Mouse (Mus musculus) gastrocnemius, postnatal 10 days (tissue): ENCODE measurements around the gene Gm21858. TPM values are rescaled to one million over a fixed set of nuclear protein-coding genes. Genes with fewer than 3 reads are reported as not detected.
"Not testable (repeated sequence)": the region's sequence is repeated elsewhere in the genome, so short reads cannot be mapped to it uniquely, and the experiment has no call there.

ENCODE experiments used
- DNase-seq: peaks from one replicate; pipeline ENCODE4 v3.0.0; 2021; ENCODE audit warnings: mixed read lengths
- long read RNA-seq, 2 experiments: library from polyadenylated mRNA; stranded (forward); transcript quantifications; one replicate each; pipeline ENCODE4 v2.0.0; 2021
- total RNA-seq, 2 experiments: library from RNA; stranded (reverse); gene quantifications; 2 replicates each; pipeline ENCODE4 v1.2.3; 2021

The Gm21858 gene
- not detected for total RNA-seq
- long read RNA-seq, experiment 1: 0 reads
- long read RNA-seq, experiment 2: 0 reads

GRCm38 (mm10) chrY:55731456-55731855, at the start of gene Gm21858:
Gene Gm21858, plus strand, starts transcription at chrY:55731756.
- DNase-seq: not testable (repeated sequence)
